Mouse (Mus musculus): ENCODE data around the gene Syne2. TPM values are rescaled to one million over a fixed set of nuclear protein-coding genes. Genes with fewer than 3 reads are reported as not detected.

Syne2 gene
- polyA plus RNA-seq, 1 experiment from 2014 or later, result 61.4 TPM

DNA sequence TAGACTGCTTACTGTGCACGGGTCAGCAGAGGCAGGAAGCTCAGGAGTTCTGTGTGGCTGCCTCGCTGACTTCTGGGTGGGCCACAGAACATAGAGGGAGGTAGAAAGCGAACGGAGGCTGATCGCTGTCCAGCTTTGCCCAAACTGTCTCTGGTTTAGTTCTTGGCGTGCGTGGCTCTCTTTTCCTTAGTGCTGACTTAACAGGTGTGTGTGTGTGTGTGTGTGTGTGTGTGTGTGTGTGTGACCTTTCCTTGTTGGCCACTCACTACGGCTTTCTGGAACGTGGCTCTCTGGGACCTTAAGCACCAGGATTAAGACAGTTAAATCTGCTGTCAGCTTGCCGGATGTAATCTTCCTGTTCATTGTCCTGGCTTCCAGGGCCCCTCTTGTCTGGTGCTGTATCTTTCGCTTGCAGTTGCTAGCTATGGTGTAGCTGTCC, 18.6 kb downstream of the Syne2 start:
- Histone ChIP-seq H3K9ac (ENCODE audit: low read length) (no peak overlapping the region), H3K9me3 (ENCODE audit: control insufficient read depth, low read length) (no peaks in the 10 kb centered on the region), H3K4me3 (ENCODE audit: low read depth, low read length) (no peak overlapping the region), H3K36me3 (ENCODE audit: control insufficient read depth, insufficient read depth, low read length) (no peaks in the 10 kb centered on the region), H3K27me3 (ENCODE audit: control insufficient read depth, insufficient read depth, low read length) (no peaks in the 10 kb centered on the region), H3K4me2 (ENCODE audit: low read depth) (no peak overlapping the region), H3K27ac (ENCODE audit: low read depth, low read length) (no peak overlapping the region), H3K4me1 (ENCODE audit: control insufficient read depth, insufficient read depth, low read length) (peaks cover 14% of the 10 kb centered on the region; the same call in 1 of the 2 replicates)
- no peak for ATAC-seq (ENCODE audit: insufficient read depth, low FRiP score, low TSS enrichment)
- WGBS, result 64% methylated on average over 11 of the region's 11 CpGs
- peak; percentile 25 for DNase-seq (ENCODE audit: low spot score)

DNA sequence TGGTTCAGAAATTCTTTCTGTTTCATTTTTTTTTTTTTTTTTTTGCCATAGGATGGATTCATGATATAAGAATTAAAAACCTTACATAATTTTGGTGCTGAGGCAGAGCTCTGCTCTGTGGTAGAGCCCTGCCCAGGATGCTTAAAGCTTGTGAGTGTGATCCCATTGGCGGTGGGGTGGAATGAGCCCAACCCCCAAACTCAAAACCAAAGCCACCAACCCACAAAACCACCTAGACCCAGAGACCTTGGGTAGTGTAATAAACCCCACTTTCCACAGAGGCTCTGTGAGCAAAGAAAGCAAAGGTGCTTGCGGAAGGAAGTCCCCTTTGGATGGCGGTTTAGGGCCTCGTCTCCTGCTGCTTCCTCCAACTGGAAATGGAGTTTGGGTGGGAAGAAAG, 19.5 kb downstream of the Syne2 start:
- no peaks in the 10 kb centered on the region for H3K27me3 ChIP-seq (ENCODE audit: control insufficient read depth, insufficient read depth, low read length)
- no peak overlapping the region for H3K4me3 ChIP-seq (ENCODE audit: low read depth, low read length)
- H3K27ac ChIP-seq (ENCODE audit: low read depth, low read length), result no peak overlapping the region
- no peaks in the 10 kb centered on the region for H3K9me3 ChIP-seq (ENCODE audit: control insufficient read depth, low read length)
- no peaks in the 10 kb centered on the region for H3K36me3 ChIP-seq (ENCODE audit: control insufficient read depth, insufficient read depth, low read length)
- WGBS, result 83% methylated on average over 4 of the region's 4 CpGs
- DNase-seq (ENCODE audit: low spot score), result no peak
- H3K4me2 ChIP-seq (ENCODE audit: low read depth), result no peak overlapping the region
- H3K9ac ChIP-seq (ENCODE audit: low read length), result no peak overlapping the region
- peaks cover 14% of the 10 kb centered on the region; the same call in 1 of the 2 replicates for H3K4me1 ChIP-seq (ENCODE audit: control insufficient read depth, insufficient read depth, low read length)
- no peak for ATAC-seq (ENCODE audit: insufficient read depth, low FRiP score, low TSS enrichment)

GRCm38 (mm10) chr12:75839083-75839736, 21.3 kb downstream of the Syne2 start:
- DNase-seq (ENCODE audit: low spot score) (no peak), ATAC-seq (ENCODE audit: insufficient read depth, low FRiP score, low TSS enrichment) (no peak)
- Histone ChIP-seq H3K9me3 (ENCODE audit: control insufficient read depth, low read length) (no peaks in the 10 kb centered on the region), H3K4me1 (ENCODE audit: control insufficient read depth, insufficient read depth, low read length) (peaks cover 6% of the 10 kb centered on the region; the same call in 1 of the 2 replicates), H3K27me3 (ENCODE audit: control insufficient read depth, insufficient read depth, low read length) (no peaks in the 10 kb centered on the region), H3K4me3 (ENCODE audit: low read depth, low read length) (no peak overlapping the region), H3K36me3 (ENCODE audit: control insufficient read depth, insufficient read depth, low read length) (no peaks in the 10 kb centered on the region), H3K9ac (ENCODE audit: low read length) (no peak overlapping the region), H3K27ac (ENCODE audit: low read depth, low read length) (no peak overlapping the region), H3K4me2 (ENCODE audit: low read depth) (no peak overlapping the region)
- 79% methylated on average over 11 of the region's 11 CpGs for WGBS

- no peak overlapping the region for H3K4me3 ChIP-seq (ENCODE audit: low read depth, low read length)
- ATAC-seq (ENCODE audit: insufficient read depth, low FRiP score, low TSS enrichment) (no peak), DNase-seq (ENCODE audit: low spot score) (no peak)
- no peaks in the 10 kb centered on the region for H3K9me3 ChIP-seq (ENCODE audit: control insufficient read depth, low read length)
- H3K9ac ChIP-seq (ENCODE audit: low read length), result no peak overlapping the region
- H3K36me3 ChIP-seq (ENCODE audit: control insufficient read depth, insufficient read depth, low read length), result no peaks in the 10 kb centered on the region
- H3K4me1 ChIP-seq (ENCODE audit: control insufficient read depth, insufficient read depth, low read length), result 0 out of 2 replicates have a peak, but pooled peaks cover under 1% of the 10 kb centered on the region
- no peak overlapping the region for H3K27ac ChIP-seq (ENCODE audit: low read depth, low read length)
- H3K27me3 ChIP-seq (ENCODE audit: control insufficient read depth, insufficient read depth, low read length), result no peaks in the 10 kb centered on the region
- WGBS, result 73% methylated on average over 7 of the region's 7 CpGs
- no peak overlapping the region for H3K4me2 ChIP-seq (ENCODE audit: low read depth)
Measured at GRCm38 (mm10) chr12:75841183-75841582, 23.2 kb downstream of the Syne2 start.

DNA sequence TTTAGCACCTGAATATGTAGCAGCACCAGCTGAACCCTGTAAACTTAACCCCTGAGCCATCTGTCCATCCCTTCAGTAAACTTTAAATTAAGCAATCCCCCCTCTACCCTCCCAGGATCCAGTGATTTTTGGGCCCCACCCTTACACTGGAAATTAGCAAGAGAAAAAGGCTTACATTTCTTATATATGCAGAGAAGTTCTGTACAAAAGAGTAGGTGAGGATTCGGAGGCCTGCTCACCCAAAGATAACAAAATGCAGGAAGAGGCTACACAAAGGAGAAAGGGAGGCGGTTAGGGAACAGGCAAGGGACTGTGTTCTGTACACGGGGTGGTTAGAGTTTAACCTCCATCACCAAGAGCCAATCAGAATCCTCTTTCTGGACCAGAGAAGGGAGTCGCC, 26.4 kb downstream of the Syne2 start:
- no peaks in the 10 kb centered on the region for H3K36me3 ChIP-seq (ENCODE audit: control insufficient read depth, insufficient read depth, low read length)
- no peak overlapping the region for H3K9ac ChIP-seq (ENCODE audit: low read length)
- no peaks in the 10 kb centered on the region for H3K27me3 ChIP-seq (ENCODE audit: control insufficient read depth, insufficient read depth, low read length)
- H3K4me1 ChIP-seq (ENCODE audit: control insufficient read depth, insufficient read depth, low read length), result no peaks in the 10 kb centered on the region
- whole genome bisulfite sequencing, result 76% methylated on average over 4 of the region's 4 CpGs
- no peak overlapping the region for H3K27ac ChIP-seq (ENCODE audit: low read depth, low read length)
- no peaks in the 10 kb centered on the region for H3K9me3 ChIP-seq (ENCODE audit: control insufficient read depth, low read length)
- no peak overlapping the region for H3K4me2 ChIP-seq (ENCODE audit: low read depth)
- H3K4me3 ChIP-seq (ENCODE audit: low read depth, low read length), result no peak overlapping the region
- DNase-seq (ENCODE audit: low spot score) (no peak), ATAC-seq (ENCODE audit: insufficient read depth, low FRiP score, low TSS enrichment) (no peak)

DNA sequence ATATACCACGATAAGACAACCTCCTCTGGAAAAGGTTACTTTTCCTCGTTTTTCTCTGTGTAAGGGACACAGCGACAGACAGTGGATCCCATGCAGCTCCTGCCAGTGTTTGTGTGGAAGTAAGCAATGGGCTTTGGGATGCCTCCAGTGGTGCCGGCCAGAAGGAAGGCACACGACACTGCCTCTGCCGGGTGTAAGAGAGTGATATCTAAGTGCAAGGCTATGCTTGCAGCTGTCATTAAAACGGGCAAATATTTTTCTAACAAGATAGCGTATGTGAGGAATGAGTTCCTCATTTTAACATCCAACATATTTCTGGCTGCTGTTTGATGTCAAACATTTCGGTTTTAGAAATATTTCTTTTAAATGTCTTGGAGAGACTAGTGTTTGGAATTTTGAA, 27.1 kb downstream of the Syne2 start:
- no peak overlapping the region for H3K27ac ChIP-seq (ENCODE audit: low read depth, low read length)
- H3K4me2 ChIP-seq (ENCODE audit: low read depth), result no peak overlapping the region
- no peaks in the 10 kb centered on the region for H3K36me3 ChIP-seq (ENCODE audit: control insufficient read depth, insufficient read depth, low read length)
- ATAC-seq (ENCODE audit: insufficient read depth, low FRiP score, low TSS enrichment) (no peak), DNase-seq (ENCODE audit: low spot score) (no peak)
- H3K27me3 ChIP-seq (ENCODE audit: control insufficient read depth, insufficient read depth, low read length), result no peaks in the 10 kb centered on the region
- WGBS, result 84% methylated on average over 9 of the region's 9 CpGs
- H3K4me1 ChIP-seq (ENCODE audit: control insufficient read depth, insufficient read depth, low read length), result no peaks in the 10 kb centered on the region
- H3K4me3 ChIP-seq (ENCODE audit: low read depth, low read length), result no peak overlapping the region
- H3K9me3 ChIP-seq (ENCODE audit: control insufficient read depth, low read length), result no peaks in the 10 kb centered on the region
- H3K9ac ChIP-seq (ENCODE audit: low read length), result no peak overlapping the region

GRCm38 (mm10) chr12:75846513-75846912, 28.6 kb downstream of the Syne2 start:
- 85% methylated on average over 12 of the region's 12 CpGs for WGBS
- no peak overlapping the region for H3K4me3 ChIP-seq (ENCODE audit: low read depth, low read length)
- H3K4me1 ChIP-seq (ENCODE audit: control insufficient read depth, insufficient read depth, low read length), result no peaks in the 10 kb centered on the region
- no peak for ATAC-seq (ENCODE audit: insufficient read depth, low FRiP score, low TSS enrichment)
- no peak overlapping the region for H3K27ac ChIP-seq (ENCODE audit: low read depth, low read length)
- DNase-seq (ENCODE audit: low spot score), result no peak
- no peaks in the 10 kb centered on the region for H3K27me3 ChIP-seq (ENCODE audit: control insufficient read depth, insufficient read depth, low read length)
- H3K4me2 ChIP-seq (ENCODE audit: low read depth), result no peak overlapping the region
- H3K36me3 ChIP-seq (ENCODE audit: control insufficient read depth, insufficient read depth, low read length), result no peaks in the 10 kb centered on the region
- no peak overlapping the region for H3K9ac ChIP-seq (ENCODE audit: low read length)
- H3K9me3 ChIP-seq (ENCODE audit: control insufficient read depth, low read length), result no peaks in the 10 kb centered on the region

GRCm38 (mm10) chr12:75850205-75850604, 32.3 kb downstream of the Syne2 start:
- no peaks in the 10 kb centered on the region for H3K4me1 ChIP-seq (ENCODE audit: control insufficient read depth, insufficient read depth, low read length)
- H3K9ac ChIP-seq (ENCODE audit: low read length), result no peak overlapping the region
- H3K9me3 ChIP-seq (ENCODE audit: control insufficient read depth, low read length), result no peaks in the 10 kb centered on the region
- H3K4me3 ChIP-seq (ENCODE audit: low read depth, low read length), result no peak overlapping the region
- no peak overlapping the region for H3K27ac ChIP-seq (ENCODE audit: low read depth, low read length)
- H3K36me3 ChIP-seq (ENCODE audit: control insufficient read depth, insufficient read depth, low read length), result no peaks in the 10 kb centered on the region
- ATAC-seq (ENCODE audit: insufficient read depth, low FRiP score, low TSS enrichment) (no peak), DNase-seq (ENCODE audit: low spot score) (no peak)
- WGBS, result 73% methylated on average over 3 of the region's 3 CpGs
- H3K27me3 ChIP-seq (ENCODE audit: control insufficient read depth, insufficient read depth, low read length), result no peaks in the 10 kb centered on the region
- no peak overlapping the region for H3K4me2 ChIP-seq (ENCODE audit: low read depth)

DNA sequence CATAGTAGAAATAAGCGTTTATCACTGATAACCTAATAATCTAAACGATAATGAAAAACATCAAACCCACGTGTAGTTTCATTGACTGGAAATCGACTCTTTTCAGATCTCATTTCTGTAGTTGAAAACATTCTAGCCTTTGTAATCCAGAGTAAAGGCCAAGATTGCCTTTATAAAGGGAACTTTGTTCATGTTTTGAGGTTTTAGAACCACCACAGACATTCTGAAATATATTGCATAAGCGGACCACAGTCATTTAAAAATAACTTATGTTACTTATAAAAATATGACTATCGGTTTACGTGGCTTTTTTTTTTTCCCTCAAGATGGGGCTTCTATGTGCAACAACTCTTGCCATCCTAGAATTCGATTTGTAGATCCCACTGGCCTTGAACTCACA, 33.5 kb downstream of the Syne2 start:
- H3K9me3 ChIP-seq (ENCODE audit: control insufficient read depth, low read length), result no peaks in the 10 kb centered on the region
- WGBS, result 93% methylated on average over 8 of the region's 8 CpGs

More for the DNA sequence above, 33.5 kb downstream of the Syne2 start:
- Histone ChIP-seq H3K9ac (ENCODE audit: low read length) (no peak overlapping the region), H3K27ac (ENCODE audit: low read depth, low read length) (no peak overlapping the region), H3K4me1 (ENCODE audit: control insufficient read depth, insufficient read depth, low read length) (no peaks in the 10 kb centered on the region), H3K4me3 (ENCODE audit: low read depth, low read length) (no peak overlapping the region), H3K36me3 (ENCODE audit: control insufficient read depth, insufficient read depth, low read length) (no peaks in the 10 kb centered on the region), H3K4me2 (ENCODE audit: low read depth) (no peak overlapping the region), H3K27me3 (ENCODE audit: control insufficient read depth, insufficient read depth, low read length) (no peaks in the 10 kb centered on the region)
- ATAC-seq (ENCODE audit: insufficient read depth, low FRiP score, low TSS enrichment), result no peak
- no peak for DNase-seq (ENCODE audit: low spot score)

Measured in neural tube, embryonic 11.5 days (tissue).